ENCODE assay signal across 8 mouse cellular contexts in the genomic region with DNA sequence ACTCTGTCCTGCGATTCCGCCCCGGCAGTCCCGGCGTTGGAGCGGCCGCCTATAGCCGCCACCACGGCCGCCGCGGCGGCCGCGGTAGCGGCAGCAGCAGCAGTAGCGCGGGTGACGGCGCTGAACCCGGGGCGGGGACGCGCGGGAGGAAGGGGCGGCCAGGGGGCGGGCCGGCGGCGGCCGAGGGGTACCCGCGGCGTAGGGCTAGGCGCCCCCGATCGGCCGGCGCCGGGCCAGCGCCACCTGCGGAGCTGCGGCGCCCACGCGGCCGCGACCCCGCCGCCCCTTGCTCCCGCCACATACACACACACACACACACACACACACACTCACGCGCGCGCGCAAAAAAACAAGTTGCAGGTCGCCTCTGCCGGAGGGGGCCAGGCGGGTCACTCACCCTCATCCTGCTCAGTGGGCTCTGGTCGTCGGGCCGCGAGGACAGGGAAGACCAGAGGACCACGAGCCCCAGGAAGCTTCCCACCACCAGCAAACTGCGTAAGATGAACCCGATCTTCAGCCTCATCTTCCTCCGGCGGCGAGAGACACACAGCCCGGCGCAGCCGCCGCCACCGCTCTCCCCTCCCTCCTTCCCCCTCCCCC. TPM values are rescaled to one million over a fixed set of nuclear protein-coding genes. Genes with fewer than 3 reads are reported as not detected.
DNase-seq lines count a peak whose midpoint lies in the region; ATAC-seq and TF ChIP-seq lines count a peak whose summit lies in the region.

A gene (minus strand): TSS at position 577 of the 600 bp plus-strand sequence.

- TF ChIP-seq EP300 in liver, postnatal 0 days (IDR thresholded peaks at IDR 0.05; ENCODE audit: low read depth) = no peak

- peak within 1 kb of the TSS; percentile 90 for H3K4me3 ChIP-seq in bone marrow, adult 2 months (replicated peaks; ENCODE audit: control insufficient read depth, low read depth, low read length)
- H3K4me3 ChIP-seq in forebrain, embryonic 10.5 days = peak within 1 kb of the TSS; percentile 92
- H3K4me3 ChIP-seq in heart, embryonic 16.5 days (ENCODE audit: low read length) = peak within 1 kb of the TSS; percentile 91
- peak within 1 kb of the TSS; percentile 85 for H3K4me3 ChIP-seq in liver, postnatal 0 days (ENCODE audit: low read depth, low read length)
- H3K4me3 ChIP-seq in neural tube, embryonic 13.5 days = peak within 1 kb of the TSS; percentile 88
- peak within 1 kb of the TSS; percentile 95 for H3K4me3 ChIP-seq in testis, adult 2 months (ENCODE audit: control insufficient read depth, low read depth, low read length)

- WGBS in bone marrow, adult 2 months = 1% methylated on average over 67 of the region's 74 CpGs
- WGBS in forebrain, embryonic 10.5 days = under 1% methylated on average over 53 of the region's 74 CpGs
- WGBS in heart, embryonic 16.5 days = under 1% methylated on average over 72 of the region's 74 CpGs
- WGBS in liver, postnatal 0 days (ENCODE audit: insufficient replicate concordance) = under 1% methylated on average over 35 of the region's 74 CpGs
- WGBS in neural tube, embryonic 13.5 days = under 1% methylated on average over 30 of the region's 74 CpGs

- no peaks in the 10 kb centered on the region for H3K9me3 ChIP-seq in forebrain, embryonic 10.5 days
- no peaks in the 10 kb centered on the region for H3K9me3 ChIP-seq in heart, embryonic 16.5 days (replicated peaks; ENCODE audit: control insufficient read depth, low read length)
- no peaks in the 10 kb centered on the region for H3K9me3 ChIP-seq in liver, postnatal 0 days (ENCODE audit: low read length)
- no peaks in the 10 kb centered on the region for H3K9me3 ChIP-seq in neural tube, embryonic 13.5 days

- peak; percentile 84 for DNase-seq in CD4-positive helper T cell, adult 2 months (ENCODE audit: low read depth, low spot score)
- DNase-seq in forebrain, embryonic 10.5 days (ENCODE audit: extremely low spot score, low spot score) = peak; percentile 74
- DNase-seq in kidney, postnatal 25 days = peak; percentile 60 to 83
- DNase-seq in liver, postnatal 0 days = peak; percentile 73

- TF ChIP-seq CTCF in bone marrow, adult 2 months (IDR thresholded peaks at IDR 0.05; ENCODE audit: control insufficient read depth, insufficient read depth, low read length) = no peak
- no peak for TF ChIP-seq CTCF in liver, postnatal 0 days (IDR thresholded peaks at IDR 0.05; ENCODE audit: low read depth)
- no peak for TF ChIP-seq CTCF in testis, adult 2 months (IDR thresholded peaks at IDR 0.05; ENCODE audit: control insufficient read depth, insufficient read depth, insufficient replicate concordance, low read depth, low read length)

- no peaks in the 10 kb centered on the region; the same call in 1 of the 2 replicates for H3K4me1 ChIP-seq in bone marrow, adult 2 months (ENCODE audit: control insufficient read depth, insufficient read depth, low read length)
- peaks cover 45% of the 10 kb centered on the region for H3K4me1 ChIP-seq in forebrain, embryonic 10.5 days
- peaks cover 8% of the 10 kb centered on the region for H3K4me1 ChIP-seq in heart, embryonic 16.5 days (ENCODE audit: control insufficient read depth, insufficient read depth, low read length)
- H3K4me1 ChIP-seq in liver, postnatal 0 days (ENCODE audit: insufficient read depth) = peaks cover 16% of the 10 kb centered on the region
- H3K4me1 ChIP-seq in neural tube, embryonic 13.5 days (replicated peaks) = peaks cover 21% of the 10 kb centered on the region
- peaks cover 4% of the 10 kb centered on the region for H3K4me1 ChIP-seq in testis, adult 2 months (ENCODE audit: control insufficient read depth, insufficient read depth, low read length)

- peak within 1 kb of the TSS; percentile 70 for H3K4me2 ChIP-seq in heart, embryonic 16.5 days (ENCODE audit: low read depth, low read length)
- H3K4me2 ChIP-seq in liver, postnatal 0 days (ENCODE audit: low read depth, low read length) = peak within 1 kb of the TSS; percentile 92
- peak within 1 kb of the TSS; percentile 96 for H3K4me2 ChIP-seq in neural tube, embryonic 13.5 days

- no peaks in the 10 kb centered on the region for H3K36me3 ChIP-seq in forebrain, embryonic 10.5 days (replicated peaks)
- H3K36me3 ChIP-seq in heart, embryonic 16.5 days (ENCODE audit: control insufficient read depth, insufficient read depth) = no peaks in the 10 kb centered on the region
- H3K36me3 ChIP-seq in liver, postnatal 0 days (replicated peaks; ENCODE audit: insufficient read depth, low read length) = no peaks in the 10 kb centered on the region
- H3K36me3 ChIP-seq in neural tube, embryonic 13.5 days = no peaks in the 10 kb centered on the region
- no peaks in the 10 kb centered on the region; the same call in 1 of the 2 replicates for H3K36me3 ChIP-seq in testis, adult 2 months (ENCODE audit: control insufficient read depth, insufficient read depth, low read length)

- ATAC-seq in heart, embryonic 16.5 days (replicated peaks; ENCODE audit: extremely low read depth, insufficient read depth, low FRiP score) = peak; percentile 90
- peak; percentile 74 for ATAC-seq in liver, postnatal 0 days
- peak; percentile 93 for ATAC-seq in neural tube, embryonic 13.5 days (ENCODE audit: low read depth)

- no peak; the same call in 1 of the 2 replicates for TF ChIP-seq POLR2A in bone marrow, adult 2 months (IDR thresholded peaks at IDR 0.05; ENCODE audit: borderline replicate concordance, control insufficient read depth, low read depth, low read length)
- TF ChIP-seq POLR2A in testis, adult 2 months (IDR thresholded peaks at IDR 0.05; ENCODE audit: control insufficient read depth, low read depth, low read length) = no peak

- peaks cover 14% of the 10 kb centered on the region; the same call in 1 of the 2 replicates for H3K27me3 ChIP-seq in forebrain, embryonic 10.5 days (ENCODE audit: poor library complexity, severe bottlenecking)
- no peaks in the 10 kb centered on the region for H3K27me3 ChIP-seq in heart, embryonic 16.5 days (ENCODE audit: control insufficient read depth, insufficient read depth, low read length)
- H3K27me3 ChIP-seq in liver, postnatal 0 days (ENCODE audit: insufficient read depth, low read length) = no peaks in the 10 kb centered on the region
- no peaks in the 10 kb centered on the region for H3K27me3 ChIP-seq in neural tube, embryonic 13.5 days
- H3K27me3 ChIP-seq in testis, adult 2 months (ENCODE audit: control insufficient read depth, insufficient read depth, low read length) = no peaks in the 10 kb centered on the region

- peak within 1 kb of the TSS; percentile 97 for H3K9ac ChIP-seq in heart, embryonic 16.5 days (ENCODE audit: low read length)
- H3K9ac ChIP-seq in liver, postnatal 0 days (replicated peaks) = peak within 1 kb of the TSS; percentile 89
- H3K9ac ChIP-seq in neural tube, embryonic 13.5 days = peak within 1 kb of the TSS; percentile 94

- peak within 1 kb of the TSS; percentile 91 for H3K27ac ChIP-seq in bone marrow, adult 2 months (ENCODE audit: control insufficient read depth, insufficient read depth, low read depth, low read length, poor library complexity)
- peak within 1 kb of the TSS; percentile 97 for H3K27ac ChIP-seq in forebrain, embryonic 10.5 days
- peak within 1 kb of the TSS; percentile 92 for H3K27ac ChIP-seq in heart, embryonic 16.5 days (ENCODE audit: low read length)
- peak within 1 kb of the TSS; percentile 96 for H3K27ac ChIP-seq in liver, postnatal 0 days (ENCODE audit: low read depth)
- H3K27ac ChIP-seq in neural tube, embryonic 13.5 days (replicated peaks) = peak within 1 kb of the TSS; percentile 92
- peak within 1 kb of the TSS; percentile 94 for H3K27ac ChIP-seq in testis, adult 2 months (ENCODE audit: control insufficient read depth, insufficient read depth, low read depth, low read length)

RNA-seq across cellular contexts. Expression of the gene that starts here (rescaled TPM):
- polyA plus RNA-seq in bone marrow, adult 2 months (2011; ENCODE audit: insufficient read depth, insufficient read length, low replicate concordance, missing spikeins) = 2.4 and 5.2 TPM in 2 replicates
- 24.2 and 25.9 TPM in 2 replicates for polyA plus RNA-seq in forebrain, embryonic 10.5 days (2016; fragmentation: Nextera tagmentation; extraction: Ambion mirVana)
- polyA plus RNA-seq in heart, embryonic 16.5 days (2015; fragmentation: Nextera tagmentation; extraction: Ambion mirVana) = 6.1 and 7.1 TPM in 2 replicates
- 2.9 and 3.2 TPM in 2 replicates for polyA plus RNA-seq in liver, postnatal 0 days (2015; fragmentation: Nextera tagmentation; extraction: Ambion mirVana)
- polyA plus RNA-seq in neural tube, embryonic 13.5 days (2015; fragmentation: Nextera tagmentation; extraction: Ambion mirVana) = 11.7 and 14.7 TPM in 2 replicates
- polyA plus RNA-seq in testis, adult 2 months (2012; rRNA removed) = 3.6 and 4.9 TPM in 2 replicates

Comparison
In these comparisons a context has a peak if more than half of its experiments do, and no peak if none do; other contexts are left out.
1. Peak in every context shown above with its lines: DNase-seq, ATAC-seq, H3K4me3 ChIP-seq and H3K27ac ChIP-seq.